Mouse (Mus musculus) gastrocnemius, postnatal 25 days (tissue): ENCODE results near the gene Card10. TPM values are rescaled to one million over a fixed set of nuclear protein-coding genes. Genes with fewer than 3 reads are reported as not detected.

Experiments
- DNase-seq: peaks from one replicate; pipeline ENCODE4 v3.0.0; 2022
- total RNA-seq, 2 experiments: library from RNA; stranded (reverse); gene quantifications; 1 replicate in 1 of 2; 2 replicates in 1 of 2; pipeline ENCODE4 v1.2.3; 2021

Card10 gene
- total RNA-seq, 2 experiments from 2014 or later = 6.4 to 7.8 TPM

GRCm38 (mm10) chr15:78801971-78802741, 686 bp downstream of the Card10 start:
- no peak for DNase-seq

GRCm38 (mm10) chr15:78801571-78801970, 1.3 kb downstream of the Card10 start:
- DNase-seq = no peak

- peak; percentile 59 for DNase-seq
These were observed 3.8 kb downstream of the Card10 start for GRCm38 (mm10) chr15:78799029-78799428.

GRCm38 (mm10) chr15:78797060-78797329, 5.8 kb downstream of the Card10 start:
- DNase-seq = no peak

GRCm38 (mm10) chr15:78796196-78797059, 6.4 kb downstream of the Card10 start:
- DNase-seq = peak; percentile 70

- no peak for DNase-seq
These were observed 11.9 kb downstream of the Card10 start for GRCm38 (mm10) chr15:78790990-78791389.

- peak; percentile 72 for DNase-seq
These were observed 12.4 kb downstream of the Card10 start for GRCm38 (mm10) chr15:78790451-78790850.

GRCm38 (mm10) chr15:78789721-78790323, 13.0 kb downstream of the Card10 start:
- no peak for DNase-seq

GRCm38 (mm10) chr15:78788042-78788441, 14.8 kb downstream of the Card10 start:
- no peak for DNase-seq

GRCm38 (mm10) chr15:78787287-78787856, 15.5 kb downstream of the Card10 start:
- DNase-seq = peak; percentile 32

GRCm38 (mm10) chr15:78786411-78786818, 16.4 kb downstream of the Card10 start:
- DNase-seq = peak; percentile 82

GRCm38 (mm10) chr15:78785961-78786360, 16.9 kb downstream of the Card10 start:
- DNase-seq = peak; percentile 86

- no peak for DNase-seq
These were observed 17.6 kb downstream of the Card10 start for GRCm38 (mm10) chr15:78785258-78785657.

- DNase-seq = no peak
These were observed 18.3 kb downstream of the Card10 start for GRCm38 (mm10) chr15:78784520-78784919.

- no peak for DNase-seq
These were observed 20.3 kb downstream of the Card10 start for GRCm38 (mm10) chr15:78782348-78783103.

- DNase-seq = no peak
These were observed 21.9 kb downstream of the Card10 start for GRCm38 (mm10) chr15:78780908-78781307.

- no peak for DNase-seq
These were observed 22.5 kb downstream of the Card10 start for GRCm38 (mm10) chr15:78780359-78780758.

GRCm38 (mm10) chr15:78779690-78780089, 23.2 kb downstream of the Card10 start:
- no peak for DNase-seq

- DNase-seq = no peak
These were observed 23.6 kb downstream of the Card10 start for GRCm38 (mm10) chr15:78779253-78779652.

GRCm38 (mm10) chr15:78778077-78778870, 24.6 kb downstream of the Card10 start:
- DNase-seq = peak; percentile 82

GRCm38 (mm10) chr15:78773290-78773729, 29.5 kb downstream of the Card10 start, which contains the start of gene Mfng:
Gene Mfng, minus strand, starts transcription at chr15:78773475.
- DNase-seq = peak; percentile 87
